Mouse (Mus musculus) gastrocnemius, adult 8-10 months (tissue): ENCODE data around the gene Etl4. TPM values are rescaled to one million over a fixed set of nuclear protein-coding genes. Genes with fewer than 3 reads are reported as not detected.

Source experiments
- DNase-seq, 2 experiments: peaks; one replicate each; pipeline ENCODE4 v3.0.0; 2022; ENCODE audit warnings: low spot score in 2 of 2
- total RNA-seq, 4 experiments: library from RNA; stranded (reverse); gene quantifications; 2 replicates each; pipeline ENCODE4 v1.2.4; 2022

The Etl4 gene
- total RNA-seq, 4 experiments from 2014 or later, result 55.0 to 90.5 (median 65.9) TPM

DNA sequence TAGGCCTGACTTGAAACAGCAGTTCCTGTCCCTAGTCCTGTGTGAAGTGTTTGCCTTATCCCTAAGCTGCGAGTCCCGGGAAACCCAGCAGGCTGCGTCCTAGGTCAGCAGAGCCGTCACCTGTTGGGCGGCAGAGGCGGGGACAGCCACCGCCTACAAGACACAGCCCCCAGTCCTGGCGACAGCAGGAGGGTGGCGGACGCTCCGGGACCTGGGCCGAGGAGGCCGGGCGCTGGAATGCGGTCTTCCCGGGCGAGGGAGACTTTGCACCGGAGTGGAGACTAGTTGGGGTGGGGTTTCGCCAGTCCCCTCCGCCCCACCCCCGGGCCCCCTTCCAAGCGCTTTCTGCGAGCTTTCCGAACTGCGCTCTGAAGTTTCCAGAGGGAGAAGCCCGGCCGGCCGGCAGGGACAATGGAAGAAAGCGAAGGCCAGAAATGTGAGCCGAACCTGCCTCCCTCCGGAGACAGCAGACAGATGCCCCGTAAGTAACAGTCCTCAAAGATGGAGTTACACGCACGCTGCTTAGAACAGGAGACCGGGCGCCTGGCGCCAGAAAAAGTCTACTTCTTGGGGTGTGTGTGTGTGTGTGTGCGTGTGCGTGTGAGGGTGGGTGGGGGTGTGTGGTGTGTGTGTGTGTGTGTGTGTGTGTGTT is 610.0 kb downstream of the Etl4 start:
- DNase-seq, result peak; percentile 75 to 82

DNA sequence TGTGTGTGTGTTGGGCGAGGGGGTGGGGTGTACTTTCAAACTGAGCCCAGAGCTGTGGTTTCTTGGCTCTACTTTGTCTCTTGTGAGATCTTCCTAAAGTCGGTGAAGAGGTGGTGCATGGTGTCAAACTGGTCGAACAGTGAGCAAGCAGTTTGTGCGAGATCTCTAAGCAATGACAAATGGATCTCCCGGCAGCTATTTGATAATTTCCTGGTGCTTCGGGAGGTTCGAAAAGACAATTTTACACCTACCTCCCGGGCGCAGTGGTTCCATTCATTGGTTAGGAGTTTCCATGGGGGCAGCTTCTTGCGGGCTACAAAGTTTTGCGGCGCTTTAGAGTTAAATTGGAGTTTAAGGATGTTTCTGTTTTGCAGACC is 610.5 kb downstream of the Etl4 start:
- DNase-seq, result no peak

DNA sequence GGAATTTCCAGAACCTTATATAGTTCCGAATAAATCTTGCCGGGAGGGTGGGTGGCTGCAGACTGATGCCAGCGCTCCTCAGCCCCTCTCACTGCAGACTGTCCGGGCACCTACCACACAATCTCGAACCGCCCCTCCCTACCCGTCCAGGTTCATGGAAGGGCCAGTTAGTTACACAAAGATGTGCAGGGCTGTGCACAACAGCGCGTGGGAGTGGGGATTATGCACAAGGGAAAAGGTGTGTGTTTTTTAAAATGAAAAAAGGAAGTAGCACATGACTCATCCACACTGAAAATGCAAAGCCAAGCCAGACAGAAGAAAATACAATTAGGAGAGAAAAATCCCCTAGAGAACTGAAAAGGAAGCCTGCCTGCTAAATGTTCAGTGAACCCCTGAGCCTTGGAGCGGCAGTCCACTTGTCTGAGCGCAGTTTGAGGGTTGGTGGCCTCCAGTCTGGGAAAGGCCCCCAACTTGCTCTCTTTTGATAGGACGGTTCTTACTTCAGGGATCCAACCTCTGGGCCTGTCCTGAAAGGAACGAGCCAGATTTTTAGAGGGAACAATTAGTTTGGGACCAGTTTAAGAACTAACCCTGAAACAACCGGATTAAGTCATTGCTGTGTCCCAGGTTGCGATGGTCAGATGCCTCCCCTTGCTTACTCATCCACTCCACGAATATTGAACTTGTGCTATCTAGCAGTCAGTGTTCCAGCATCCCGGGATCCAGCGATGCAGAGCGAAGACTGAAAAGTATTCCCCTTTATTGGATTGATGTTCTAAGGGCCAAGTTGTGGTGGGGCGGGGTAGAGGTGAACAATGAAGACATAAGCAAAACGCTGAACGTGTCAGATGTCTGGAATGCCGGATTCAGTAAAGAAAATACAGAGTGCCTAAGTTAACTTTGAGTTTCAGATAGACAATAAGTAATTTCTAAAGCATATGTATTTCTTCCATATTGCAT is 611.3 kb downstream of the Etl4 start:
- peak in 1 of 2 experiments; percentile 20 for DNase-seq

DNA sequence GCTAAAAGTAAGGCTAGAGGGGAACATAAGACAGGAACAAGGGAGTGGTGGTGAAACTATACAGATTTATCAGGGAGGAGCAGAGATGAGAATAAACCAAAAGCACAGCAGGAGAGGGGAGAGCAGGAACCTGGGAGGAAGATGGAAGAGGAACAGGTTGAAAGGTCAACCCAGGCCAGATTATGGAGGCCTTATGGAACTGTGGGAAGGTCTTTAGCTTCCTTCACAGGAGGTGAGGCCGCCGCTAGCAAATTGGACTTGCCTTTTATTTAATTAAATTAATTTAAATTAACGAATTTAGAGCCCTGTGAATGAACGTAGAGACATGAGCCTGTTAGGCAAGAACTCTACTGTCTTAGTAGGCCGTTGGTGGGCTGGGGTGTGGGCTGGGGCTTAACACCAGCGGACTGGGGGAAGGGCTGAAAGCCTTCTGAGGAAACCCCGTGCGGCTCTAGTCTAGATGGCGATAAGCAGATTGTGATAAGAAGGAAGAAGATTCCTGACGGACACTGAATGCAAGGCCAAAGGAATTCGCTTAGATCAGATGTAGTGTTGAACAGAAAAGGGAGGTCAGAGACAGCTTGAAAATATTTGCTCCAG is 612.2 kb downstream of the Etl4 start:
- DNase-seq, result no peak

DNA sequence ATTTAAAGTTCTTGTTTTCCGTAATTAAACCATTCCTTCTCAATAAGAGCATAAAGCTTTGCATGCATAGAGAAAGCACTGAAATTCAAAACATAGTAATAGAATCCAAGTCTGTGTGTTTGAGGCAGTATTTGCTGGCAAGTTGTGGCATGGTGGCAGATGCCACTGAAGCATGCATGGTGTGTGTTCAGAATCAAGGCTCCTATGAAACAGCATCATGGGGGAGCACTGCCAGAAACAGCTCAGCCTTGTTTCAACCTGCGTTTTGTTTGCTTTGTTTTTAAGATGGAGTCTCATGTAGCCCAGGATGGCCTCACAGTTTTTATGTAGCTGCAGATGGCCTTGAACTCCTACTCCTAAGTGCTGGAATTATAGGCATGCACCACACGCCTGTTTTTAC is 614.1 kb downstream of the Etl4 start:
- DNase-seq, result no peak

DNA sequence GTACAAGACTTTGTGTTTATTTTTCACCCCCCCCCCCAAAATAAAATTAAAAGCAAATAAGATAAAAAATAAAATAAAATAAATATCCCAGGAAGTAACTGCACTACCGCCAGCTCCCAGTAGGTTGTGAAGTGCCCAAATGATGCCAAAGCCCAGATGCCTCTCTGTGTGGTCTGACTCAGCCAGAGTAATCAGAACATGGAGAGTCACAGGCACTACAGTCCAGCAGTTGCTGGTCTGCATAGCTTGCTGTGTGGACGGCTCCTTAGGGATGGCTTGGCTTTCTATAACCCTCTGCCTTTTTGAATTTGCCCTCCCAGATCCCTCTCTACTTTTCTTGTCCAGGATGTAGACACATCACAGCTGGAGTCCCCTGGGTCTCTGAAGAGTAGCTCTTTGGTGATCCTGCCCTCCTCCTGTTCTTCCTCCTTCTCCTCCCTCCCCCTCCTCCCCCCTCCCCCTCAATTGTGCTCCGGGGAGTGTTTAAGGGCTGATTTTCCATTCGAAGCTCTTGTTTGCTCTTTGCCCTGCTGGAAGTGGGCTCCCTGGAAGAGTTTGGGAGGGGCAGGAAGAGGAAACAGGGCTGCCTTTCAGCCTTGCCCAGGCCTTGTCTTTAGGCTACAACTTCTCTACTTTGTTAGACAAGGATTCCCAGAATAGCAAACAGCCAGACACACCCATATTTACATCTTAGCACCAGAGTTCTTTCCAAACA is 616.5 kb downstream of the Etl4 start:
- no peak for DNase-seq

DNA sequence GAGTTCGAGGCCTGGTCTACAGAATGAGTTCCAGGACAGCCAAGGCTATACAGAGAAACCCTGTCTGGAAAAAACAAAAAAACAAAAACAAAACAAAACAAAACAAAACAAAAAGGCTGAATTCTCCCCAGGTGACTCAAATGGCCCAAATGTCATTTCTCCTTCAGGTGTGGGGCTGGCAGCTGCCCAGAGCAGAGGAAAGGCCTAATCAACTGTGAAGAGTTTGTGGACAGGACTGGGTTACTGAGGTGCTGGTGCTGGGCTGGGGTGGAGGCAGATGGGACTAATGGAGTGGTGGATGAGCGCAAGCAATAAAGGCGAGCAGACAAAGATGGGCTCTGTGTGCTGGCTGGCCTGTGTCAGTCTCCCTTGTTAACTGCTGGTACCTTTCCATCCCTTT is 617.3 kb downstream of the Etl4 start:
- DNase-seq, result no peak

DNA sequence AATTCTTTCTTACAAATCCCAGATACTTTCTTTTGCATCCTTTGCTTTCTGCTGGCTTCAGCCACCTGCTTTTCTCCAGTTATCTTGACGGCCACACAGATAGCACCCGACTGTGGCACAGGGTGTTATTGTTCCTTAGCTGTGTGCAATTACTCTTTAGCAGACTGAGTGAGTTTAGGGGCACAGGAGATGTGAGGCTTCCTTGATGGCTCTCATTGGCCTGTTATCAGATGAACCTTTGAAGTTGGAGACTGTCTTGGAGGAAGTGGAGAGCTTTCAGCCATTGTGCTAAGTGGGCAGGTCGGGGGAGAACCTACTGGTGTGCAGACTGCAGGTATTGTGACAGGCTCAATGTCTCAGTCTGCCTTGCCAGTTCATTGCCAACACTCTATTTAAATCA is 623.0 kb downstream of the Etl4 start:
- DNase-seq, result no peak

DNA sequence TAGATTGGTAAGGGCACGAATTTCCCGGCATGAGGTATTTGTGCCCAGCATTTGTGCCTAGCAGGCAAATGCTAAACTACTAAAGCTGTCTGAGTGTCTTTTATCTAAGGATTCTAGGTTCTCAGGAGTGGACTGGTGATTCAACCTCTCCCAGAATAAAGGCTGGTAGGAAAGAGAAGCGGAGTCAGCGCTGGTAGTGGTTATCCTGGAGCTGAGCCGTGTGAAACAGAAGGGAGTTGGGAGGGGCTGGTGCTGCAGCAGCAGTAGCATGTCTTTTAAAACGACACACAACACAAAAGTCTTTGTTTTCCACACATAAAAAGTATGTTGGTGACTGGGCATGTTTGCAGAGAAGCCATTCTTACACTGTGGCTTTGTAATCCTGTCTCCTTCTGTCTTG is 628.2 kb downstream of the Etl4 start:
- DNase-seq, result no peak

DNA sequence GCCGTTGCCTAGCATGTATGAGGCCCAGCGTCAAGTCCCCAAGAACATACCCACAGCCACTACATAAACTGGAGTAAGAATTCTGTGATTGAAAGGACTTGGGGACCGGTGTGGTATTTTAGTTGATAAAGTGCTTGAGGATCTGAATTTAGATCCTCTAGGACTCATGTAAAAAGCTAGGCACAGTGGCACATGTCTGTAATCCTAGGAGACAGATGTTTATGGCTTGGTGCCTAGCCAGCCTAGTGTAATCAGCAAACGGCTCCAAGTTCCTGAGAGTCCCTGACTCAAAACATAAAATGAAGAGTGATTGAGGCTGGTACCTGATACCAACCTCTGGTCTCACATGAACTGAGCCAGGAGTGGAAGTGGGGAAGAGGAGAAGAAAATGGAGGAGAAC is 629.3 kb downstream of the Etl4 start:
- DNase-seq, result no peak

DNA sequence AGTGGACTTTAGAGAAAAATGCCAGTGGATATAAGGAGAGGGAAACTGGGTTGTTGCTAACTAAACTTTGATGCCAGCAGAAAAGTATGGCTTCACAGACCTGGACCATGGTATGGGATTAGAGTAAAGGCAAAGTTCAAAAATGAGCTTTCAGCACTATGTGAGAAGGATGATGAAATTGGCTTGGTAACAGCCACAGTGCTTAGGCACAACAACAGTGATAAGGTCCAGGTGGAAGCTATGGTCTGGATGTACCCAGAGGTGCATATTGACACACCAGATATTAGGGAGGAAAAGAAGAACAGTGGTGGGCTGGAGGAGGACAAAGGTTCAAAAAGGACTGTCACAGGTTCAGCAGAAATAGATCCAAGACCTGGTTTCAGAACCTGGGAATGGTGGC is 631.7 kb downstream of the Etl4 start:
- DNase-seq, result no peak

DNA sequence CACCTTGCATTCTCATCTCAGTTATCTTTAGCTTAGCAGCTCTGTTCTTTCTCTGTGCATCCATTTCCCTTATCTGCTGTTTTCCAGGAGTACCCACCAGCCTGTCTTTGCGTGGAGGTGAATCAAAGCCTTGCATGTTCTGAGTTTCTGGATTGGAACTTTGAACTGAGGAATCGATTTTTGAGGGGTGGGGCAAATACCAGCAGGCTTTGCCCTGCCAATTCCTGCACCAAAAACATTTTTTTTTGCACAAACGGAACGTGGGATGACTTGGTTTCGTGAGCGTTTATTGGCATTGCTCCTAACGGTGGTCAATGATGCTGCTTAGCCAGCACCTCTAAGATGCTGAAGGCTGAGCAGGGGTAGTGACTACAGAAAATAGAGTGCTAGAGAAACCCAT is 632.7 kb downstream of the Etl4 start:
- DNase-seq, result no peak

DNA sequence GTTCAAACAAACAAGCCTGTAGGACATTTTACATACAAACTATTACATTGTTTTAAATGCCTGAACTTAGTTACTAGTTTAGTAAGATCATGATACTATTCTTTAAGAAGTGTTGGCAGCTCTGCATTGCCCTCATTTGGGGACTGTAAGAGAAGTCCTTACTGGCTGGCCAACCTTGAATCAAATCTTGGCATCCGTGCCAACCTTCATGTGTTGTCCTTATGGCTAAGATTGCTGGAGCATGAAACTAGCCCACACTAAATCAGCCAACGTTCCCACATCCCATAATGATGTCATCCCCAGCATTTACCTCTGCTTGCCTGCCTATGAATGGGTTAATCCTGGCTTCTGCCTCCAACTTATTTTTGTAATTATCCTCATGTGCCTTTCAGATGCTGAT is 636.0 kb downstream of the Etl4 start:
- no peak for DNase-seq

DNA sequence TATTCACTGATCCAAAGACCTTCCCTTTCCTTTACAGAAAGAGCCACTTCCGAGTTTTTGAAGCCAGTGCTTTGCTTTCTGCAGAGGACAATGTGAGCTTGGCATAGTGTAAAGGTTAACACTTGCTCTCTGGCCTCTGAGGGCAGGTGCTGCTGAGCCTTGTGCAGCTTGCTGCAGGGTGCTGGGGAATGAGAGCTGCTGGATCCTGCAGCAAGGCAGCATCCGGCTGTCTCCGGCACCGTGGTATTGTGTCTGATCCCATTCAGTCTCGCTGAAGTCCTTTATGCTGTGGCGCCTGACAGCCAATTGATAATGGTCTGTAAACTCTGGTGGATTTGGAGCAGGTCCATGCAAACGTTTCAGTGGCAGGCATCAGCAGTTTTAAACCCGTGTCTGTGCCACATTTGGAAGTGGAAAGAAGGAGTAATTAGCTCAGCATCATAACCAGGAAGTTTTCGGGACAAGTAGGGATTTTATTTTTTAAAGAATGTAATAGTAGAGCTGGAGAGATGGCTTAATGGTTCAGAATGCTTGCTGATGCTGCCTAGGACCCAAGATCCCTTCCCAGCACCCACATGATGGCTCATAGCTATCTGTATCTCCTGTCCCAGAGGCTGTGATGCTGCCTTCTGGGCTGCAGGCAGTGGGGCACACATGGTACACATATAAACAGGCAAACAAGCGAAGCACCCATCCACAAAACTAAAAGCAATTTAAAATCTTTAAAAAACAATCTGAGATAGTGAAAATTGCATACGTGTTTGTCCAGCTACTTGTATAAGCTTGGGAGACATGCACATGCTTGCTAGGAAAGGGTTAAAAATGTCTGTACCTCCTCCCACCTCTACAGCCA is 637.1 kb downstream of the Etl4 start:
- DNase-seq, result no peak

DNA sequence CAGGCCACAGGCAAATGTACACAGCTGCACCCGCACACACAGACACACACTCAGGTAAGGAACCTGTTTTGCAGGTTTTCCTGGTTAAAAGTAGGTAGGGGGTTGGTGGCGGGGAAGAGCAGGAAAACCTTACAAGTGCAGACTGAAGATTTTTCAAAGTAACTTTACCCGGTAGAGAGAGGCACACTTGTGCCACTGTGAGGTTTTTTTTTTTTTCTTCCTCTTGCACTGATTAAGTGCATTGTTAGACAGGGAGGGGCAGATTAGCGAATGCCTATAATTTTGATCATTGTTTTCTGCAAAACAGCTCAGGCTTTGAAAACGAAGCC is 637.7 kb downstream of the Etl4 start:
- no peak for DNase-seq

DNA sequence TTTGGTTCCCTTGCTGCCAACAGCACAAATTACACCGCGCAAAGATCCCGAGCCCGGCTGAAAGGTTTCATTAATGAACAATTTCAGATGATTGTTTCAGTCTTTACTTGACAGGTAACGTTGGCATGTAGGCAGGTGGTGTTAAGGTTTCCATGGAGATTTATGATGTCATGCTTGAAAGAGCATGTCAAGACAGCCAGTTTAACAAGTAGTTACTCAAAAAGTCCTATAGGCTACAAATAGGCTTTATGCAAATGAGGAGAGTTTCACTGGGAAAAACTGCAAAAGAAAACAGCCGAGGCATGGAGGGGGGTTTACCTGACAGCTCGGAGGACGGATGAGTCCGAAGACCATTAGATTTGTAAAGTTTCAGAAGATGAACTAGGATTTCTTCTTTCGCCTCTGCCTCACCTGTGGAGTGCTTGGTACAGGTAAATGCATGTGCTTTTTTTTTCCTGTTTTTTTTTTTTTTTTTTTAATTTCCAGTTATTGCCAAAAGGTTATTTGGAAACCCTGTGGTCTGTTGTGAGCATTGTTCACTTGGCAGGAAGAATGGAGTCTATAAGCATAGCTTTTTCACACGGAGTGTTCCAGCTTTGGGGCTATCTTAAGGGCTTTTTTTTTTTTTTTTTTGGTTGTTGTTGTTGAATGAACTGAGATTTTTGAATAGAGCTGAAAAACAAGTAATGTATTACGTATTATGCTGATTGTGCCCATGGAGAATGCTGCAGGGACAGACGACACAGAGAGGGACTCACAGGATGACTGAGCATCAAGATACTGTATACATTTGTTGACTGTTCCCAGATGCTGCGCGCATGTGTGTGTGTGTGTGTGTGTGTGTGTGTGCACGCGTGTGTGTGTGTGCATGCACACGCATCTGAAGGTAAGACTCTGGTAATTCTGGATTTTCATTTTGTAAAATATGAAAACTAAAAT is 638.4 kb downstream of the Etl4 start:
- no peak for DNase-seq

DNA sequence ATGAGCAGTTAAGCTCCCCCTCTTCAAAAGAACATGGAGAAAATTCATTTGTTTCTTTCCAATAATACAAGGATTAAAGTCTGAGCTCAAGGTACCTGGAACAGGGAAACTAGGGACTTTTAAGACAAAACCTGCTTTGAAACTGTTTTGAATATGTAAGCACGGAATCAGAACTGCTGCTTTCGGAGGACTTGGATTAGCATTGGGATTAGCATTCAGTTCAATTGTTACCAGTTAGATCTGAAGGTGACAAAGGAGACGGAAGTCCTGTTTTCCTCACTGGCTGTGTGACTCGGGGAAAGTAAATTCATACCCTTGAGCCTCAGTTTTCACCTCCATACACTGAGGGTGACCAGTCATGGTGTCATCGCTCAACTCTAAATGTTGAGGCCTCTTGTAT is 639.5 kb downstream of the Etl4 start:
- DNase-seq, result no peak

DNA sequence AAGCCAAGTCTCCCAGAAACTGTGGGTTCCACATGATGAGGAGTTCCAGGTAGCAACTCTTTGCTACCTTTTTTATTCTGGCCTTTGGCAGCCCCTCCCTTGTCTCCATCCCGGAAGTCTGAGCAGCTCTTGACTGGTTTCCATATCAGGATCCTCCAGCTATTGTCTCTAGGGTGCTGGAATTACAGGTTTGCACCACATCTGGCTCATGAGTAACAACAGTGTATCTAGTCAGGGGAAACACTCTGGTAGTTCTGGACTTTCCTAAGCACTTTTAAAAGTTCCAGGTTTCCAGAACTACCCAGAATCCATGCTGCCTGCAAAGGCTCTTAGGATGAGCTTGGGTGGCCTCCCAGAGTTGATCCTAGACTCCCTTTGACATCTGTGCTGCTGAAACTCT is 640.4 kb downstream of the Etl4 start:
- no peak for DNase-seq

DNA sequence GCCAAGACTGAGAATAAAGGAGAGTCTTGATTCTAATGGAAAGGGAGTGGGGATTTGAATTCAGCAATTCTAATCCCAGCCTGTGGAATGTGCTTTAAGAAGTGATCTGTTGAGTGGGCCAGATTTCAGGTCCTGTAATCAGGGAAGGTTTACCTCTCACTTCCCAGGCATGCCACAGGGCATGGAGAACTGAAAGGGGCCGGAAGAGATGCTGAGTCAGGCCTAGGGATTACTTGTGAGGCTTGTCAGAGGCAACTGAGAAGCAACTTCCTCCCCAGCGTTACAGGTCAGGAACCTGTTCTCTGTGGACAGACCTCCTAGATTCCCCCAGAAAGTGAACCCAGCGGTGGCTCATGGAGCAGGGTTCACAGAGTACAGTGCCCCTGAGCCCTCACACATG is 646.1 kb downstream of the Etl4 start:
- no peak for DNase-seq

DNA sequence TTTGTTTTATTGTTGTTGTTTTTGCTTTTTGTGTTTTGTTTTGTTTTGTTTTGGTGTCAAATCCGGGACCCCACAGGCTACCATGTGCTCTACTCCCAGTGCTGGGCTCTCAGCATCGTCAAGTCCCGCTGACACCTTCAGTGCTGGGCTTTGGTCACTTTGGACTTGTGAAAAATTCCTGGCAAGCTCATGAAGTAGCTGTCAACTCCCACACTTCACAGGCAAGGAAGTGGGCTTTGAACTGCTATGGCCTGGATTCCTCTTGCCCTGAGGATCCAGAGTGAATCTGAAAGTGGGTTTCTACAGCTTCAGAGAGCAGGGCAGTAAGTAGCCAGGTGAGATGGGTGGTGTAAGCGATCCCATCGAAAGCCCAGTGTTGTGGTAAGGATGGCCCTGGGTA is 649.5 kb downstream of the Etl4 start:
- no peak for DNase-seq
